Mouse (Mus musculus) thymus, adult 2 months (tissue): ENCODE measurements around the gene Zfp459. TPM values are rescaled to one million over a fixed set of nuclear protein-coding genes. Genes with fewer than 3 reads are reported as not detected.
"Not testable (repeated sequence)": the region's sequence is repeated elsewhere in the genome, so short reads cannot be mapped to it uniquely, and the experiment has no call there.

Experiments
- DNase-seq: peaks from one replicate; pipeline ENCODE4 v3.0.0; 2021
- H3K27ac ChIP-seq: fragments of 200-500 bp; 2 replicates; pipeline ENCODE4 v1.5.1; 2012; ENCODE audit warnings: low read length, control low read depth; ENCODE audit not compliant: control insufficient read depth, insufficient read depth
- H3K27me3 ChIP-seq: fragments of 200-500 bp; 2 replicates; pipeline ENCODE4 v1.6.1; 2012; ENCODE audit warnings: mild to moderate bottlenecking, low read length, moderate library complexity, mixed read lengths; ENCODE audit not compliant: control insufficient read depth, insufficient read depth
- H3K36me3 ChIP-seq: fragments of 200-500 bp; 2 replicates; pipeline ENCODE4 v1.6.1; 2012; ENCODE audit warnings: mild to moderate bottlenecking, low read length, moderate library complexity; ENCODE audit not compliant: control insufficient read depth, insufficient read depth
- H3K4me1 ChIP-seq: fragments of 200-500 bp; replicated peaks from 2 replicates; pipeline ENCODE4 v1.6.1; 2012; ENCODE audit warnings: low read length; ENCODE audit not compliant: control insufficient read depth, insufficient read depth
- H3K4me3 ChIP-seq: fragments of 200-500 bp; 2 replicates; pipeline ENCODE4 v1.5.1; 2012; ENCODE audit warnings: mild to moderate bottlenecking, low read length, control low read depth, moderate library complexity; ENCODE audit not compliant: control insufficient read depth, insufficient read depth
- CTCF ChIP-seq: fragments of 200-500 bp; IDR thresholded peaks from 2 replicates; pipeline ENCODE4 v1.5.1; 2012; ENCODE audit warnings: mild to moderate bottlenecking, control low read depth, low read length, moderate library complexity, borderline replicate concordance; ENCODE audit not compliant: control insufficient read depth, poor library complexity, insufficient read depth; ENCODE audit errors: extremely low read depth
- POLR2A ChIP-seq: fragments of 200-500 bp; IDR thresholded peaks from 2 replicates; pipeline ENCODE4 v1.6.1; 2012; ENCODE audit warnings: mild to moderate bottlenecking, low read length, control low read depth, moderate library complexity; ENCODE audit not compliant: control insufficient read depth, poor library complexity, insufficient read depth; ENCODE audit errors: extremely low read depth
- WGBS: fragments of 180-500 bp; shearing (Covaris S2); methylation state at CpG from one replicate; pipeline ENCODE4 v1.1.7; 2018; 5-methylcytosine and 5-hydroxymethylcytosine counted together
- polyA plus RNA-seq: library from polyadenylated mRNA; depleted of rRNA; stranded (reverse); fragments of >200 nt; gene quantifications from 2 replicates; pipeline ENCODE4 v1.2.3, GENCODE M21; 2012

The Zfp459 gene
- polyA plus RNA-seq, 1 experiment: 0.61 TPM

- peak overlapping the region; percentile 96 for H3K4me3 ChIP-seq
- TF ChIP-seq CTCF (no peak), POLR2A (no peak)
- H3K27ac ChIP-seq: no peak overlapping the region
- WGBS: 43% methylated on average over 11 of the region's 11 CpGs
- peaks cover 3% of the 10 kb centered on the region for H3K4me1 ChIP-seq
- no peak for DNase-seq
- H3K36me3 ChIP-seq: no peaks in the 10 kb centered on the region
- H3K27me3 ChIP-seq: no peaks in the 10 kb centered on the region
Observed at GRCm38 (mm10) chr13:67420558-67421206, 536 bp downstream of the Zfp459 start.

- Histone ChIP-seq H3K27me3 (no peaks in the 10 kb centered on the region), H3K4me3 (no peak overlapping the region), H3K4me1 (peaks cover 3% of the 10 kb centered on the region), H3K27ac (no peak overlapping the region), H3K36me3 (no peaks in the 10 kb centered on the region)
- WGBS: 92% methylated on average over 3 of the region's 3 CpGs
- TF ChIP-seq POLR2A: no peak
- no peak for TF ChIP-seq CTCF
- no peak for DNase-seq
Observed at GRCm38 (mm10) chr13:67416811-67417210, 4.4 kb downstream of the Zfp459 start.

GRCm38 (mm10) chr13:67415759-67416158, 5.5 kb downstream of the Zfp459 start:
- no peak overlapping the region for H3K4me3 ChIP-seq
- WGBS: 98% methylated on average over 6 of the region's 6 CpGs
- no peak for DNase-seq
- TF ChIP-seq CTCF (no peak), POLR2A (no peak)
- no peak overlapping the region for H3K27ac ChIP-seq
- no peaks in the 10 kb centered on the region for H3K36me3 ChIP-seq
- H3K4me1 ChIP-seq: peaks cover under 1% of the 10 kb centered on the region
- no peaks in the 10 kb centered on the region for H3K27me3 ChIP-seq

GRCm38 (mm10) chr13:67413634-67414033, 7.6 kb downstream of the Zfp459 start:
- WGBS: 74% methylated on average over 3 of the region's 3 CpGs
- H3K4me1 ChIP-seq, H3K27me3 ChIP-seq, H3K27ac ChIP-seq, H3K4me3 ChIP-seq, DNase-seq, H3K36me3 ChIP-seq: not testable (repeated sequence)

- 4% methylated on average over 16 of the region's 16 CpGs for WGBS
- H3K4me3 ChIP-seq: peak within 1 kb of the TSS; percentile 54
- H3K36me3 ChIP-seq, H3K27me3 ChIP-seq, H3K4me1 ChIP-seq, H3K27ac ChIP-seq: not testable (repeated sequence)
- DNase-seq: peak; percentile 75
Observed at GRCm38 (mm10) chr13:67399183-67399903, 21.9 kb downstream of the Zfp459 start, which contains the start of gene Zfp429. Gene Zfp429 (minus strand): TSS chr13:67399819.

GRCm38 (mm10) chr13:67376255-67376654, 45.0 kb downstream of the Zfp459 start:
- WGBS: 53% methylated on average over 3 of the region's 3 CpGs
- not testable (repeated sequence) for H3K27me3 ChIP-seq, H3K27ac ChIP-seq, H3K4me3 ChIP-seq, H3K4me1 ChIP-seq, H3K36me3 ChIP-seq
- peak; percentile 6 for DNase-seq

GRCm38 (mm10) chr13:67375050-67375911, 45.9 kb downstream of the Zfp459 start, which contains the start of the genes Gm28041 and Zfp456:
Gene Gm28041 (minus strand): TSS chr13:67375733.
Gene Zfp456 (minus strand): TSS chr13:67375810.
- H3K27me3 ChIP-seq, H3K27ac ChIP-seq, H3K36me3 ChIP-seq, H3K4me1 ChIP-seq: not testable (repeated sequence)
- H3K4me3 ChIP-seq: peak within 1 kb of the TSS; percentile 73
- WGBS: 8% methylated on average over 14 of the region's 15 CpGs
- DNase-seq: peak; percentile 83
